Mouse (Mus musculus): Measurements from ENCODE around the gene Stx8. TPM values are rescaled to one million over a fixed set of nuclear protein-coding genes. Genes with fewer than 3 reads are reported as not detected.

The Stx8 gene
- polyA plus RNA-seq, 1 experiment = 4.9 TPM

DNA sequence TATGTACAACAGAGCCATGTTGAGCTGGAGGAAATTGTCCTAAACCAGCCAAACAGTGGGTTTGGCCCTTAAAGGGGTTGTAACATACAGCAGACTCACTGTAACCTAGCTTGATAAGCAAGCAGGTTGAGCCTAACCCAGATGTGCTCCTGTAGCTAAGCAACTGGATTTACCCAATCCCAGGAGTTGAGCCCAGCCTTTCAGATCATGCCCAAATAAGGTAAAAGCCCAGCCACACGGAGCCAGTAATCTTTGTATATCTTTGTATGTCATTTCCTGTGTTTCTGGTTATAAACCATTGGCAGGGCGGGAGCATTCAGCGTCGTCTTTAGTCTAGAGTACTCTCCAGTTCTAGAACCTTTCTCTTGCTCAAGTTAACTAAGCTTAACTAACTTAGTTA is 210.6 kb downstream of the Stx8 start:
- WGBS = 34% methylated on average over 4 of the region's 4 CpGs
- no peak for DNase-seq (ENCODE audit: low read depth, low spot score)

DNA sequence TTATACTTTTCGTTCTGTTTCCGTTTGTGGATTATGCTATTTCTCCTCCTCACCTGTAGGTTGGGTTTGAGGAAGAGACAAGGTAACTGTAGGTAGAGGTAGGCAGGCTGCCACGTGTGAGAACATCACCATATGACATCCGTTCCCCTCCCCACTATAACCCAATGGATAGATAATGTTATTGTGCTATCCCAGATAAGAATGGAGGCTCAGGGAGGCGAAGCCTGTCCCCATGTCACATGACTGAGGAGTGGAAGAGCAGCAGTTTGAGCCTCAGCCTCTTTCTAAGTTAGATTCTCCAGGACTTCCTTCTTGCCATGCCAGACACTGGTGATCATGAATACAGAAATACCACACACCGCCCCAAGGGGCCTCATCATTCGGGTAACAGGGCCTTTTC is 211.4 kb downstream of the Stx8 start:
- WGBS = 87% methylated on average over 7 of the region's 7 CpGs
- no peak for DNase-seq (ENCODE audit: low read depth, low spot score)

DNA sequence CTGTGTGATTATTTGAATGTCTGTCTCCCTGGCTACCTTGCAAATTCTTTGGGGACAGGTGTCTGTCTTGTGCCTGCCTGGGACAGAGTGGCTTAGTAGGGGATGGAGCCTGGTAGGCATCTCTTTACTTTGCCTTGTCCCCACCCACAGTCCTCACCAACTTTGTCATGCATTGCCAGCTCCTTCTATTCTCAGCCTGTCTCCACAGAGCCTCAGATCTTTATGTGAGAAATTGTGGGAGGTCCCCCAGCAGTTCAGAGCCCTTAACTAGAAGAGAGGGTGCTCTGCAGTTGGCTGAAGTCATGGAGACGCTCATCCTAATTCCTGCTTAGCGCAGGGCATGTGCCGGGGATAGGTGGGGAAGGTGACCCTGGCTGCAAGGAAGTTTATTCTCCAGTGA is 219.7 kb downstream of the Stx8 start:
- DNase-seq (ENCODE audit: low read depth, low spot score) = no peak
- 95% methylated on average over 3 of the region's 3 CpGs for WGBS

DNA sequence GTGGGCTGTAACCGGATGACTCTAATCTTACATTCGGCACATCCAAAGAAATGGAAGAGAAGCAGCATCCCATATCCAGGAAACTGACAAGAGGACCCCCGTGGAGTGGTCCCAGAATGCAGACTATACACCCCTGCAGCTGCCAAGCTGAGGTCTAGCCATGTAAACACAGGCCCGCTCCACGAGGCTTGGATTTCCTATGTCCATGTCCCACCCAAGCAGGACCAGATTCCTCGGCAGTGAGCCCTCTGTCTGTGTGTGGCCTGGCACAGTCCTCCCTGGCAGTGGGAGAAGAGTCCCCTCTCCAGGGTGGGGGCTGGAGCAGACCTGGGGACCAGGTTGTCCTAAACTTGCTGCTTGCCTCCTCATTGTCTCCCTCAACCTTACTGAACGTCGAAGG is 221.2 kb downstream of the Stx8 start:
- 79% methylated on average over 8 of the region's 8 CpGs for WGBS
- no peak for DNase-seq (ENCODE audit: low read depth, low spot score)

DNA sequence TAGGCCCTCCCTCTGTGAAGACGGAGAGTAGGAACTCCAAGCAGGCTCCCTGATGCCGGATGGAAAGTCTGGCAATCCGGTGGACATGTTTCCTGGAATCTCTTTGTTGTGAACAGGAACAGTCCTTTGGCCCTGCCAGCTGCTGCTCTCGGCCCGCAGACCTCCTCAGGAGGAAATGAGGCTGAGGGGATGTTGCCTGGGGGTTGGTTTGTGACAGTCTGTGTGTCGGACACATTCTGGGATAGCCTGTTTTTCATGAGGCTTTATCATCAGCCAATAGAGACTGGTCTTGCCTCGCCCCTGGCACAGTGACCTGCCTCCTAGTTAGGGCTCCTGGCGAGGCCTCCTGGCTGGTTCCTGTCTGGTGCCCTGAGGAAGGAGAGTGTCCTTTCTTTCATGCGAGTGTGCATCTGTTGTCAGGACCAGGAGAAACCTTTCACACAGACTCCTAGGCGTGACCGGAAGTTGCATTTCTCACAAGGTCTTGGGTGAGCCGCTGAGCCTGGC is 222.8 kb downstream of the Stx8 start:
- DNase-seq (ENCODE audit: low read depth, low spot score) = no peak
- WGBS = 30% methylated on average over 12 of the region's 12 CpGs

DNA sequence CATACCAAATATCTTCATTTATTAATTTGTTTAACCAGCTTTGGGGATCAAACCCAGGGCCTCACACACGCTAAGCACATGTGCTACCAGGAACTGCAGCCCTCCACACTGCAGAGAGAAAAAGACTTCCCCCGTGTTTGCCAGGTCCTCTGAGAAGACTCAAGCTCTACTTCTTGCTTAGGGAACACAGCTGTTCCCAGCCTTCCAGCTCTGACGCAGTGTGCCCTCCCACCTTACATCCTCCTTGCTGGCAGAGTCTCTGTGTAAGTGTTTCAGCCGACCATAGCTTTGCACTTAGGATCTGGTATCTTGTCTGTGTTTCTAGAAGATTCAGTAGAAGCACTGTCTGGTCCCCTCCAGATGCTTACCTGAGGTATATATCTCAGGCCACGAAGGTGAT is 224.9 kb downstream of the Stx8 start:
- WGBS = 88% methylated on average over 5 of the region's 5 CpGs

DNA sequence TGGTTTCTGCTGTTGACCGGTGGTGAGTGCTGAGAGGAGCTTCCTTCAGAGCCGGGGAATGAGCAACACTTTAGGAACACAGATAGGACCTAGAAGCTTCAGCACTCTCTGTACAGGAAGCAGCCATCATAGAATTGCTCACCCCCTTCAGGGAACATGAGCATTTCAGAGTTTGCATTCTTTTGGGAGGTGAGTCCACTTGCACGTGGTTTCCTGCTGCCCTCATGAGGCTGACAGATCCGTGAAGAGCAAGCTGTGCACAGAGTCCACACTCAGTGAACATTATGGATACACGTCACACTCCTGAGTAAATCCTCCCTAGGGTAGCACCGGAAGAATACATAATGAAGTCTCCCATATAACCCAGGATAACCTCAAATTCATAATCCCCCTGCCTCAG is 229.2 kb downstream of the Stx8 start:
- 74% methylated on average over 6 of the region's 6 CpGs for WGBS
- DNase-seq (ENCODE audit: low read depth, low spot score) = no peak

More for the DNA sequence above, 224.9 kb downstream of the Stx8 start:
- DNase-seq (ENCODE audit: low read depth, low spot score) = no peak

DNA sequence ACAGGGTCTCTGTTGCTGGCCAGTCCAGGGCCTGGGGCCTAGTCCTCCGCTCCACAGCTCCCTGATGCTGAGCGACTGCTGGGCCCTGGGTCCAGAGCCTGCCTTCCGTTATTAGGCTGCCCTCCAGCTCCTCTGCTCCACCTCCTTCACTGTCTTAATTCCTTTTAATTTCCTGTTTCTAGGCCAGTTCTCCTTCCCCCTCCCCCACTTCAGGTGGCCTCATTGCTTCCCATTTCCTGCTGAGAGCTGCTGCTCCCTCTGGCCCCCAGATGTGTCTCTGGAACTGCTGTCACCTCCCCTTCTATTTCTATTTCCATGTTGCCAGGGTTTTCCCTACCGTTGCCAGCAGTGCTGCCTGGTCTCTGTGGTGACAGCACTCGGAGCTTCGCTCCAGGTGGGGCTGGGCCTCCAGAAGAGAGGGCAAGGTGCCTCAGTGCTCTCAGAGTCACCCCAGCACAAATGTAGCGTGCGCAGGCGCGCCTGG is 229.7 kb downstream of the Stx8 start:
- no peak for DNase-seq (ENCODE audit: low read depth, low spot score)
- 87% methylated on average over 10 of the region's 10 CpGs for WGBS

DNA sequence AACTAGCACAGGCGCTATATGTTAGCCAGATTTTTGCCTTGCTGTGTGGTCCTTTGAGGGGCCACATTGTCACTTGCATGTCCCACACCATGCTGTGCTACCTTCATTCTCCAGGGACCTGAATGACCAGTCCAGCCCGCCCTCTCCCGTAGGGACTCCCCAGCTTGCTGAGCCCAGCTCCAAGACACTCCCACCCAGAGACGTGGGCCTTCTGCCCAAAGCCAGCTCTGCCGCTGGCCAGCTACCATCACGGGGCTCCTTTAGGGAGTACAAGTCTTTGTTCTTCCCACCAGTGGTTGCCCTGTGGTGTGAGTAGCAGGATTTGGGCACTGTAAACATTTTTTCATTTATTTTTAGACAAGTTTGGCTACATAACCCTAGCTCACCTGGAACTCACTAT is 230.6 kb downstream of the Stx8 start:
- 60% methylated on average over 6 of the region's 6 CpGs for WGBS
- no peak for DNase-seq (ENCODE audit: low read depth, low spot score)

DNA sequence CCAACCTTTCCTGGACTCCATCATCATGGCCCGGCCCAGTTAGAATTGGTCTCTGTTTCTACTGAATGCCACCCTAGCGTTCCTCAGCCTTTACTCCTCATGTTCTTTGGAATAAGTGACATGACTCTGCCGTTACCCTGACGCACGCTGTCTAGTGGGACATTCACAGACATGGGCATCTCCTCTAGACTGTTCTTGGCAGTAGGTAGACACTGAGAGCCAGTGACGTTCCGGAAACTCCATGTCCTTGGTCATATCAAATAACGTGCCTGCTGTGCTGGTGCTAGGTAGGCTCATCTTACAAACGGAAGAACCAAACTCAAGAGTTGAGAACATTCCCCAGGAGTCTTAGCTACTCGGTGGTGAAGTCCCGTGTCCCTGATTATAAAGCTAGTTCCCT is 231.5 kb downstream of the Stx8 start:
- DNase-seq (ENCODE audit: low read depth, low spot score) = no peak
- 94% methylated on average over 11 of the region's 11 CpGs for WGBS

DNA sequence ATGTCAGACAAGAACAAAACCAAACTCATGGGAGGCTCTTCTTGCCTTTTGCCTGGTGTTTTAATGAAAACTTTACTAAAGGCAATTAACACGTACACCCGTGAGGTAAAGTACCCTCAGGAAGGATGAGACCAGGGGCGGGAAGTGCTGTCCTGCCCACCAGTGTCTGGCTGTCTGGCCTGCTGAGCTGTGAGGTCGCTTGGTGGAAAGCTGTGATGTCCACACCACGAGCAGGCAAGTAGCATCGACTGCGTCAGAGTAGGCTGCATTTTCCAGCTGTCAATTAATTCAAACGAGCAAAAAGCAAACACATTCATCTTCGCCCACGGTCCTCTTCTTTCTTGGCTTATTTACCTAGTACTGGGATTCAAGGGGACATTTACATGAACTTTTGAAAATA is 232.7 kb downstream of the Stx8 start:
- 65% methylated on average over 10 of the region's 10 CpGs for WGBS

DNA sequence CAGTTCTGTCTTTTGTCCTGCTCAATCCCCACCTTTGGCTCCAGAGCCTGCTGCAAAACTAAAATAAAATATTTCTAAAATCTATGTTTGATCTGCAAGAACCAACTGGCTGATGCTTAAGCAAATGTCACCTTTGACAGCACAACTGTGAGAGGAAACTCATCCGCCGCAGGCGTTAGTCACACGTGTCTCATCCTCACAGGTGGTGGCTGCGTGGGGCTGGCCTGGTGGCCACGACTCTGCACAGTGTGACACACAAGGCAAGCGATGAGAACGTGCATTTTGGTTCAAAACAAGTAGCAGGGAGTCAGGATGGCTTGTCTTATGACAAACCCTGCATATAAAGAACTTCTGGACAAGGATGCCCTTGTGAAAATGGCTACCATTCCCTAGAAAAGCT is 233.1 kb downstream of the Stx8 start:
- 65% methylated on average over 8 of the region's 8 CpGs for WGBS

More for the DNA sequence above, 232.7 kb downstream of the Stx8 start:
- DNase-seq (ENCODE audit: low read depth, low spot score) = no peak

DNA sequence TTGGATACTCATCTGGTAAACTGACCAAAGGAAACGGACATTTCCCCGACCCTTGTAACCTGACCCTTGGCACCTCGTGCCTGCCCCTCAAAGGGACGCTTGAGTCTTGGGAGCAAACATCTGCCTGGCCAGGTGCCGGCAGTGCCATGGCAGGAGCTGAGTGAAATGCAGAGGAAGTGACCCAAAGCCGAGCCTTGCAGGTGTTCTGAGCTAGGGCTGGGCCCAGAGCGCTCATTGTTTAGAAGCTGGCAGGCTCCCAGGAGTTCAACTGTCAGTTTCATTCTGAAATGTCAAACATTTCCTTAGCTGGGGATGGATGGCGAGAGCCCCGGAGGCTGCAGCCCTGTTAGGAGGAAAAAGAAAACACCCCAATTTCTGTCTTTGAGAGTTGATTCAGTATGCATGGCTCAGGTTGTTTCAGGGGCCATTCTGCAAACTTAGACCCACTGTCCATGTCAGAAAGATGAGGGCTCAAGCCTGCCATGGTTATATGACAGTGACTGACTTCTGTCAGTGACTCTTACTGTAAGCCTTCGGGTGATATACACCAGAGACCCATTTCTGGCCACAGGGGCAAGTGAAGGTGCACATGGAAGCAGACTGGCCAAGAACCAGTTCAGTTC is 233.9 kb downstream of the Stx8 start:
- WGBS = 17% methylated on average over 10 of the region's 10 CpGs

More for the DNA sequence above, 233.1 kb downstream of the Stx8 start:
- DNase-seq (ENCODE audit: low read depth, low spot score) = no peak

DNA sequence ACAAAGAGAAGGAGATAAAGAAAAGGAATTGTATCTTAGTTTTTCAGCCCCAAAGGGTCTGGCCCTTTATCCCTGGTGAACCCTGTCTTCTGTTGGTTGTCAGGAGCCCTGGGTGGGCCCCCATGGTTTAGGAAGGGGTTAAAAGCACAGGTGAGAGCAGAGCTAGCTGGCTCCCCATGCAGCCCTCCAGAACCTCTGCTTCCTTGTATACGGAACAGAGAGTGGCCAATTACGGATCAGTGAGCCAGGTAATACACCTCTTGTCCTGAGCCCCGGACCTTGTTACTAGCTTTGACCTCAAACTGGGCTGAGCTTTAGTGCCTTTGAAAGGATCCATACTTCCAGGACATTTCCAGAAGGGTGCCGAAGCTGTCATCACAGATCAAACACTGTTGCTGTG is 234.5 kb downstream of the Stx8 start:
- 35% methylated on average over 4 of the region's 4 CpGs for WGBS
- no peak for DNase-seq (ENCODE audit: low read depth, low spot score)

More for the DNA sequence above, 233.9 kb downstream of the Stx8 start:
- peak; percentile 40 for DNase-seq (ENCODE audit: low read depth, low spot score)

DNA sequence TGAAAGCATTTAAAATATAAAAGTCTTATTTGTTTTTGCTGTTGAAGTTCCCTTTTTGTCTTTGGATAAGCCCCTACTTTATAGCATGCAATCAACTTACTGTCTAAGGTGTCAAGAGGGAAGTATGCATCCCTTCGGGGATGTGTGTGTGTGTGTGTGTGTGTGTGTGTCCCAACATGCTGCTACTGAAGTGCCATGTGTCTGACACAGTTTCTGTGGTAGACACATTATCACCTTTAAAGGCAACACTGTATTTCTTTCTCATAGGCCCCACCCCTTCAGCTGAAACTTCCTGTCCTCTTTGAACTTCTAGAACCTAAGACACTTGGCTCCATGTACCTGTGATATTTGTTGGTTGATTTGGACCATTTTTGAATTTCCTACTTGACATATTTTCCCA is 235.1 kb downstream of the Stx8 start:
- 24% methylated on average over 1 of the region's 1 CpGs for WGBS
- no peak for DNase-seq (ENCODE audit: low read depth, low spot score)

DNA sequence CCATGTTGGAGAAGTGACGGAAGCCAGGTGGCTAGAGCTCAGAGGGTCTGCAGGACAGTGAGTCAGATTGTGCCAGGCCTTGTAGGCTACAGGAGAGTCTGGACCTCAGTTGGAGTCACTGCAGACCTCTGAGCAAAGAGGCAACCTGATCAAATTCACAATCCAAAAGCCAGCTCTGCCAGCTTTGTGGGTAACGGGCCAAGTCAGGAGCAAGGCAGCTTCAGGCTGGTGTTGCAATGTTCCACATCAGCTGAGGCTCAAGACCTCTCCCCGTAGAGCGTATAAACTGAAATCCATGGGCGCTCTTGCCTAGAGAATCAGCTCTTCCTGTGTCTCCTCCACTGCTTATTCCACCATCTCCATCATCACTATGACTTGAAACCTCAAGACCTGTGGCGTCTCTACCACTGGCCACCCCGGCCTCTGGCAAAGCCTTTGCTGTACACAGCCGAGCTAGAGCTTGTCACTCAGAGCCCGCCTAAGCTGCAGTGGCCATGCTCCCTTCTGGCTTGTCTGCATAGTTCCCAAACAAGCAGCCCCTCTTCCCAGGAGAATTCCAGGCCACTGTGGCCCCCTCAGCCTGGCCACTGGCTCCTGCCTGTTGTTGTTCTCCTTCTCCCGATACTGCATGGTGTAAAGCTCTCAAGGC is 235.9 kb downstream of the Stx8 start:
- 95% methylated on average over 10 of the region's 10 CpGs for WGBS
- no peak for DNase-seq (ENCODE audit: low read depth, low spot score)

DNA sequence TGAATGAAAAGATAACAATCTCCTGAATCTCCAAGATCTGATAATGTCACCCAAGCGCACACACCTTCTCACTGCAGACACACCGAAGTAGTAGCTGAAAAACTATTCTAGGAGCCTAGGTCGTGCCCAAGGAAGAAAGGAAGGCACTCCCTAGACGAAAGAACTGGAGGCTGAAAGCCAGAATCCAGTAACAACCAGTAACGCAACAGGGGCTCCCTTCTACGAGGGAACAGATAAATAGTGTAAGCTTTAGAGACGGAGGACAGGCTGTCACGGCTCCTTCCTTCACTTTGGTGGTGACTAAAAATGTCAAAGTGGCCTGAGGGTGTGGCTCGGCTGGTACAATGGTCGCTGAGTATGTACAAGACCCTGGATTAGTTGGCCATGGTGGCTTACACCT is 236.6 kb downstream of the Stx8 start:
- 84% methylated on average over 10 of the region's 10 CpGs for WGBS
- no peak for DNase-seq (ENCODE audit: low read depth, low spot score)

DNA sequence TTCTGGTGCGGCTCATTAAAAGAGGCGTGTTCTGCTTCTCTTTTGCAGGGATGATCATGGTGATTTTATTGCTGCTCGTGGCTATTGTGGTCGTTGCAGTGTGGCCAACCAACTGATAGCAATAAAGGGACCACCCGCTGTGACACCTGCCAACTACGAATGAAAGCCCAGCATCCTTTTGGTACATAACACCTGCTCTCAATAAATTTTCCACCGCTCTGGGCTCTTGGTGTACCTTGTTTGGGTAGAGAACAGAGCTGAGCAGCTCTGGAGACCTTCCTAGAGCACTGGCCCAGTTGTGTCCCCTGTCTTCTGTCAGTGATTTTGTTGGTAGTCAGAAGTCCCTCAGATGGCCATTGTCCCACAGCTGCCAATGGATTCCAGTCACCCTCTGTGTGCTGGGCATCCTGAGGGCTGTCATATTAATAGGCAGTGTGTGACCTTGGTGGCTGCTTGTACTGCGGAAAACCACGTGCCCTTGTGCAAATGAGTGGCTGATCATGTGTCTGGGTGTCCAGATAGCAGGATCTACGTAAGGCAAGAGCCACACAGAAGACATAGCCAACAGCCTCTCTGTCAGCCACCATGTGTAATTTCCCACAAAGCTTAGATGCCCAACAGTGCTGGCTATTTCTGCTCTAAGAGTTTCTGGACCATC is 237.8 kb downstream of the Stx8 start:
- no peak for DNase-seq (ENCODE audit: low read depth, low spot score)
- 31% methylated on average over 10 of the region's 10 CpGs for WGBS

DNA sequence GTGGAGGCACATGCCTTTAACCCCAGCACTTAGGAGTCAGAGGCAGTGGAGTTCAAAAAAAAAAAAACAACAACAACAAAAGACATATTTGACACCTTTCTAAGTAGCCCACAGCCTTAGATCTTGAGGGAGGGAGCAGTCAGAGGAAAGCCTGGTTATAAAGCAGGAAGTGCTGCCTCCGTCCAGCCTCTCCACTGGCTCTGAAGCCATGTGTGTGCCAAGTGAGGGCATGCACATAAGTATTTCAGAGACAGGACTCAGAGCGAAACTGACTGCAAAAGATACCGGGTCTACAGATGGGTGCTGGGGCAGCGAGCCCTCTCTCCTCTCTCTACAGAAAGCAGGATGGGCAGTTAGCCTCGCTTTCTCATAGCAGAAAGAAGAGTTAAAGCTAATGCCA is 238.4 kb downstream of the Stx8 start:
- no peak for DNase-seq (ENCODE audit: low read depth, low spot score)
- 83% methylated on average over 5 of the region's 5 CpGs for WGBS

DNA sequence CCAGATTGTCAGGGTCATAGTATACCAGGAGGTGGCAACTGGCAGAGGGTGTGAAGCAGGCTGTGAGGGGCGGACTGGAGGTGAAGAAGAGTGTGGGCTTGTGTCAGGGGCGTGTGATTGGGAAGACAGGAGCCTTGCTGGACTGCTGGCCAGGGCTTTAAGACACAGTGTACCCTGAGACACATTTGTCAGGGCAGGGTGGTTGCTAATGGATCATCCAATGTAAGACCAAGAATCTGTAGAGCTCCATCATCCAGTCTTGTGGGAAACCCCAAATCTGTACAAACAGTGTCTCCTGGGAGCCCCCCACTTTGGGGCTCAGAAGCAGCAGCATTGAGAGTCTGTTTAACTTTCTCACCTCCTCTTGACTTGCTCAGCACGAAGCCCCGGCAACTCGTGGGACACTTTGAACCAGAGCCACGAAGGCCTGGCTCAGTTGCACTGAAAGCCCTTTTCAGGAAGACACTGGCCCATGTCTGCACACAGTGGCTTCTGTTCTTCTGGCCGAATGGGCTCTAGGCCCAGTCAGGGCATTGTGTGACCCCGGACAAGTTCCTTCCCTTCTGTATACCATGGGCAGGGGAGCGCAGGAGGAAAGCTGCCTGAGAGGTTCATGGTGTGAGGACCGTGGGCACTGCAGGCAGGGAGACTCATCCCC is 239.7 kb downstream of the Stx8 start:
- 90% methylated on average over 10 of the region's 10 CpGs for WGBS
- no peak for DNase-seq (ENCODE audit: low read depth, low spot score)
